Mouse (Mus musculus) cerebellum, postnatal 10 days (tissue): ENCODE results near the gene Chmp6.

Source experiments
- DNase-seq, 2 experiments: peaks; one replicate each; pipeline ENCODE4 v3.0.0; 2021; ENCODE audit warnings: mixed read lengths in 2 of 2

Gene Chmp6

DNA sequence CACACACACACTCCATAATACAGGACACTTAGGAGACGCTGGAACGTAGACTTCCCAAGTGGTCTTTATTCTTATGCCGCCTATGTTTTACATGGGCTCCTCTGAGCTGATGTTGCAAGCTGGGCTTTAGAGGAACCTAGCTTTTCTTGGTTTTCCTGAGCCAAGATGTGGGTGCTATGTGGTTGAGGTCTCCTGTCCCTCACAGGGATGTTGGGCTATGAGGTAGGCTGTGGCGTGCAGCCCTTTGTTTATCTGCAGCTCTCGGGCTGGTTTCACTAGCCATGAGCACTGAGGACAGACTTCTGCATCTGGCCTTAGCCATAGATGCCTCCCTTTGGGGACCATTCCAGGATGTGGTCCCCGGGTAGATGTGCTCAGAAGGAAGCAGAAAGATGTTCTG, 47.4 kb downstream of the Chmp6 start:
- DNase-seq, result no peak

DNA sequence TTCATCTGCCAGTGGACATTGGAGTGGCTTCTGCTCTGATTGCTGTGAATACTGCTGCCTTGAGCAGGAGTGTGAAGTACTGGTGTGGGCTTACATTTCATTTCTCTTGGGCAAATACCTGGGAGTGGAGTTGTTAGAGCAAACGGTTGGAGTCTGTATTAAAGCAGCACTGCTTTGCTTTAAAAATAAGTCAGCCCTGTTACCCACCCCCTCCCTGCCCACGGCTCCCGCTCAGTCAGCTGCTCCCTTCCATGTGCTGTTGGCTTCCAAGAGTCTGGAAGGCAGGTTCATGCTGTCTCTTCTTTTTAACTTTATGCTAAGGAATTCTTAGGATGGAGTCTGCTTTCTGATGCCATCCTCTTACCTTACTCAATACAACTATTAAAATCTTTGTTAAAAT, 48.3 kb downstream of the Chmp6 start:
- no peak for DNase-seq

DNA sequence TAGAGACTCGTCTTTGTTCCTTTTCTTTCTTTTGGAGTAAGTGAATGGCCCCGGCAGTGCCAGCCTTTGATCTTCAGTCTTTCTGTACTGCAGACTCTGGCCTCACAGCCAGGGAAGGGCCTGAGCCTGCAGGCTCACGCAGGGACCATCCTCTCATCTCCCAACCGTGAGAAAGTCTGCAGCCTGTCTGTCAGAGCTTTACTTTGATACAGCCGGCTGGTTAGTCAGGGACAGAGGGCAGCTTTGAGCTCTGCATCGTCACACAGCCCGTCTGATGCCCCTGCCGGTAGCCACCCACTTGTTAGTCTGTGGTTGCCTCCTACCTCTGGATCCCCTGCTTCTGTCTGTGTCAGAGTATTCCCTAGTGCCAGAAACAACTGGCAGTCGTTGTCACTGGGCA, 51.8 kb downstream of the Chmp6 start:
- DNase-seq, result no peak

DNA sequence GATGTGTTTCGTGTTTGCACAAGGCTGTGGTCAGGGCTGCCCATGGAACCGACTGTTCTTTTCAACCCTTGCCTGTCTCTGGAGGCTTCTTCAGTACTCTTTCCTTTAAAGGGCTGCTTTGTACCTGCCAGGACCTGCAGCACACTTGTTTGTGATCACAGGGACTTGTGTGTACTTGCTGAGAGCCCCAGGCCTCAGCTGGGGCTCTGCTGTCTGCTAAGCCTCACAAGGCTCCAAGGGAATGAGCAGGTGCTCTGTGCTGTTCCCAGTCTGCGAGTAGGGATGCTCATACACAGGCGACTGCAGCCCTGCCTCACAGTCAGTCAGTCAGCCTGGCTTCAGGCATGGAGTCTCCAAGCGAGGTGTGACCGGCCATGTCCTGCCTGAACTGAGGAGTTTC, 53.1 kb downstream of the Chmp6 start:
- DNase-seq, result no peak

DNA sequence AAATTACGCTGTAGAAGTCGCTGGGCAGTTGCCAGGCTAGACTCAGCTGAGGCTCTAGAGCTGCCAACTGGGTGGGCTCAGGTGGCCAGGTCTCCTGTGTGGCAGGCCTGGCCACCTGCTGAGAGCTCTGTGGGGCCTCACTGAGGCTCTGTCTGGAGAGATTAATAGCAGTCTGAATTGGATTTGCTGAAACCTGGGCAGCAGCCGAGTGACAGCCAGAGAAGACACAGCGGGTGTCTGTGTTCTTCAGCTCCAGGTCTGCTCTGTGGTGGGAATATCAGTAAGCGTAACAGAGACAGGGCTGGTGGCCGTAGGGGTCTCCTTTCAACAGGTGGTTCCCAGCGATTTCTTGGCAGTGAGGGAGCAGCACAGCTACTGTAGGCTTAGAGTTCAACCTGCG, 54.2 kb downstream of the Chmp6 start:
- DNase-seq, result peak; percentile 54 to 58

DNA sequence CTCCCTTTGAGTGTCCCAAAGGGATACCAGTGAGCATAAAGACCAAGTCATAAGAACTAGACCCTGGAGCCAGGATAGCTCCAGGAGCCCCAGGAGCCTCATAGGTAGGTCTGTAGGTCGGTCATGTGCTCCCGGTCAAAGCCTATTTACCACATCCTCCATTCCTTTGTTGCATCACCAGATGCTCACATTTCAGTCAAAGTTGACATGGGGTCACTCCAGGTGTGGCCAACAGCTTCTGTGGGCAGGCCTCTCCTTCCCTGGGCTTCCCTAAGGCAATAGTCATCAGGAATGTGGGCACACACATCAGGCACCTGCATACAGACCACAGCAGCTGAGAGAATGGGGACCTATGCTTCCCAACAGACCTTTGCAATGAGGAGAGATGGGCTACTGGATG, 54.7 kb downstream of the Chmp6 start:
- DNase-seq, result no peak
